Mouse (Mus musculus): ENCODE data around the gene Tet2. TPM values are rescaled to one million over a fixed set of nuclear protein-coding genes. Genes with fewer than 3 reads are reported as not detected.
A peak's percentile ranks its signal among the peaks of the same experiment; 100 is the strongest.
"Not testable (repeated sequence)": the region's sequence is repeated elsewhere in the genome, so short reads cannot be mapped to it uniquely, and the experiment has no call there.

Gene Tet2
- polyA plus RNA-seq (2016; fragmentation: Nextera tagmentation; extraction: Ambion mirVana): 15.3 and 16.3 TPM in 2 replicates

GRCm38 (mm10) chr3:133544551-133545303 lies at the start of gene Tet2:
Tet2 (minus strand) TSS chr3:133545139.
- Histone ChIP-seq H3K9me3 (replicated peaks) (no peaks in the 10 kb centered on the region), H3K36me3 (no peaks in the 10 kb centered on the region), H3K27me3 (replicated peaks) (no peaks in the 10 kb centered on the region), H3K9ac (peak within 1 kb of the TSS; percentile 87), H3K4me1 (replicated peaks) (peaks cover 7% of the 10 kb centered on the region), H3K4me3 (peak within 1 kb of the TSS; percentile 77), H3K4me2 (peak within 1 kb of the TSS; percentile 72), H3K27ac (ENCODE audit: poor library complexity, severe bottlenecking) (peak within 1 kb of the TSS; percentile 94)
- WGBS: under 1% methylated on average over 58 of the region's 73 CpGs
- peak; percentile 67 for ATAC-seq (ENCODE audit: insufficient number of reproducible peaks, low FRiP score)

GRCm38 (mm10) chr3:133592995-133593394 lies 48.1 kb upstream of the Tet2 start:
- H3K27me3 ChIP-seq (replicated peaks); H3K4me3 ChIP-seq; ATAC-seq (ENCODE audit: insufficient number of reproducible peaks, low FRiP score); H3K4me2 ChIP-seq; H3K9me3 ChIP-seq (replicated peaks); H3K36me3 ChIP-seq; H3K27ac ChIP-seq (ENCODE audit: poor library complexity, severe bottlenecking); H3K4me1 ChIP-seq (replicated peaks); H3K9ac ChIP-seq: not testable (repeated sequence)
- WGBS: 64% methylated on average over 2 of the region's 2 CpGs

GRCm38 (mm10) chr3:133590506-133591152 lies 45.7 kb upstream of the Tet2 start:
- Histone ChIP-seq H3K4me3 (no peak overlapping the region), H3K9ac (no peak overlapping the region), H3K4me2 (no peak overlapping the region), H3K27me3 (replicated peaks) (no peaks in the 10 kb centered on the region), H3K27ac (ENCODE audit: poor library complexity, severe bottlenecking) (no peak overlapping the region), H3K36me3 (no peaks in the 10 kb centered on the region), H3K4me1 (replicated peaks) (no peaks in the 10 kb centered on the region), H3K9me3 (replicated peaks) (no peaks in the 10 kb centered on the region)
- ATAC-seq (ENCODE audit: insufficient number of reproducible peaks, low FRiP score): no peak
- WGBS: 74% methylated on average over 7 of the region's 7 CpGs

DNA sequence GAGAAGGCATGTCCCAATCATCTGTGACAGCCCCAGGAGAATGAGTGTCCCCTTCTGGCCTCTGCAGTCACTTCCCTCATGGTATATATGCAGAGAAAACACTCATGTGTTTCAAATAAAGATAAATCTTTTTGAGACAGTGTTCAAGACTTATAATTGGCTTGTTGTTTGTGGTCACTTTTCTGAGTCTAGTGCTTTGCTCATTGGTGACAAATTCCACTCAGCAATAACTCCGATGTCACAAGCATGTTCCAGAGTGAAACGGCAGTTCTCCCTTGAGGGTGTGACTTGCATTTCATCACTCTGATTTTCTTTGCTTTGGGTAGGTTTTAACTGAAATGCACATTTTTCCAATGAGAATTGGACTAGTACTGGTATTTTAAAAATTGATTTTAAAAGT lies 40.1 kb upstream of the Tet2 start:
- no peak overlapping the region for H3K27ac ChIP-seq (ENCODE audit: poor library complexity, severe bottlenecking)
- 76% methylated on average over 2 of the region's 2 CpGs for WGBS
- no peak overlapping the region for H3K9ac ChIP-seq
- H3K36me3 ChIP-seq: no peaks in the 10 kb centered on the region
- no peaks in the 10 kb centered on the region for H3K9me3 ChIP-seq (replicated peaks)
- ATAC-seq (ENCODE audit: insufficient number of reproducible peaks, low FRiP score): no peak
- no peaks in the 10 kb centered on the region for H3K4me1 ChIP-seq (replicated peaks)
- H3K4me3 ChIP-seq: no peak overlapping the region
- no peaks in the 10 kb centered on the region for H3K27me3 ChIP-seq (replicated peaks)
- H3K4me2 ChIP-seq: no peak overlapping the region

GRCm38 (mm10) chr3:133583411-133584025 lies 38.6 kb upstream of the Tet2 start:
- Histone ChIP-seq H3K27me3 (replicated peaks) (no peaks in the 10 kb centered on the region), H3K4me1 (replicated peaks) (no peaks in the 10 kb centered on the region), H3K27ac (ENCODE audit: poor library complexity, severe bottlenecking) (no peak overlapping the region), H3K4me2 (no peak overlapping the region), H3K9ac (no peak overlapping the region), H3K36me3 (no peaks in the 10 kb centered on the region), H3K9me3 (replicated peaks) (no peaks in the 10 kb centered on the region), H3K4me3 (no peak overlapping the region)
- 83% methylated on average over 9 of the region's 9 CpGs for WGBS
- ATAC-seq (ENCODE audit: insufficient number of reproducible peaks, low FRiP score): no peak

- no peaks in the 10 kb centered on the region for H3K27me3 ChIP-seq (replicated peaks)
- no peaks in the 10 kb centered on the region for H3K4me1 ChIP-seq (replicated peaks)
- H3K9ac ChIP-seq: no peak overlapping the region
- no peak overlapping the region for H3K27ac ChIP-seq (ENCODE audit: poor library complexity, severe bottlenecking)
- H3K36me3 ChIP-seq: no peaks in the 10 kb centered on the region
- 66% methylated on average over 4 of the region's 4 CpGs for WGBS
- no peak overlapping the region for H3K4me3 ChIP-seq
- H3K4me2 ChIP-seq: no peak overlapping the region
- H3K9me3 ChIP-seq (replicated peaks): no peaks in the 10 kb centered on the region
- ATAC-seq (ENCODE audit: insufficient number of reproducible peaks, low FRiP score): no peak
Observed at GRCm38 (mm10) chr3:133582969-133583368, 38.0 kb upstream of the Tet2 start.

- Histone ChIP-seq H3K4me1 (replicated peaks) (no peaks in the 10 kb centered on the region), H3K27me3 (replicated peaks) (no peaks in the 10 kb centered on the region), H3K27ac (ENCODE audit: poor library complexity, severe bottlenecking) (no peak overlapping the region), H3K4me3 (no peak overlapping the region), H3K36me3 (no peaks in the 10 kb centered on the region), H3K4me2 (no peak overlapping the region), H3K9me3 (replicated peaks) (no peaks in the 10 kb centered on the region), H3K9ac (no peak overlapping the region)
- no peak for ATAC-seq (ENCODE audit: insufficient number of reproducible peaks, low FRiP score)
- WGBS: 79% methylated on average over 5 of the region's 5 CpGs
Observed at GRCm38 (mm10) chr3:133582096-133582495, 37.2 kb upstream of the Tet2 start.

- Histone ChIP-seq H3K27ac (ENCODE audit: poor library complexity, severe bottlenecking) (no peak overlapping the region), H3K36me3 (no peaks in the 10 kb centered on the region), H3K4me3 (no peak overlapping the region), H3K4me2 (no peak overlapping the region), H3K9me3 (replicated peaks) (no peaks in the 10 kb centered on the region), H3K27me3 (replicated peaks) (no peaks in the 10 kb centered on the region), H3K9ac (no peak overlapping the region), H3K4me1 (replicated peaks) (no peaks in the 10 kb centered on the region)
- no peak for ATAC-seq (ENCODE audit: insufficient number of reproducible peaks, low FRiP score)
- WGBS: 79% methylated on average over 4 of the region's 4 CpGs
Observed at GRCm38 (mm10) chr3:133581541-133581940, 36.6 kb upstream of the Tet2 start.

GRCm38 (mm10) chr3:133579671-133580070 lies 34.7 kb upstream of the Tet2 start:
- H3K27me3 ChIP-seq (replicated peaks): no peaks in the 10 kb centered on the region
- no peak overlapping the region for H3K4me3 ChIP-seq
- WGBS: 92% methylated on average over 9 of the region's 9 CpGs
- no peak overlapping the region for H3K4me2 ChIP-seq
- no peaks in the 10 kb centered on the region for H3K36me3 ChIP-seq
- no peaks in the 10 kb centered on the region for H3K4me1 ChIP-seq (replicated peaks)
- no peak overlapping the region for H3K27ac ChIP-seq (ENCODE audit: poor library complexity, severe bottlenecking)
- no peak overlapping the region for H3K9ac ChIP-seq
- no peak for ATAC-seq (ENCODE audit: insufficient number of reproducible peaks, low FRiP score)
- H3K9me3 ChIP-seq (replicated peaks): no peaks in the 10 kb centered on the region

- 58% methylated on average over 9 of the region's 9 CpGs for WGBS
- H3K36me3 ChIP-seq: no peaks in the 10 kb centered on the region
- H3K4me3 ChIP-seq: no peak overlapping the region
- H3K27me3 ChIP-seq (replicated peaks): no peaks in the 10 kb centered on the region
- no peak overlapping the region for H3K27ac ChIP-seq (ENCODE audit: poor library complexity, severe bottlenecking)
- no peak overlapping the region for H3K4me2 ChIP-seq
- no peaks in the 10 kb centered on the region for H3K4me1 ChIP-seq (replicated peaks)
- H3K9ac ChIP-seq: no peak overlapping the region
- no peak for ATAC-seq (ENCODE audit: insufficient number of reproducible peaks, low FRiP score)
- no peaks in the 10 kb centered on the region for H3K9me3 ChIP-seq (replicated peaks)
Observed at GRCm38 (mm10) chr3:133579140-133579539, 34.2 kb upstream of the Tet2 start.

- no peak overlapping the region for H3K4me3 ChIP-seq
- no peaks in the 10 kb centered on the region for H3K4me1 ChIP-seq (replicated peaks)
- 67% methylated on average over 6 of the region's 6 CpGs for WGBS
- H3K9ac ChIP-seq: no peak overlapping the region
- H3K27ac ChIP-seq (ENCODE audit: poor library complexity, severe bottlenecking): no peak overlapping the region
- no peaks in the 10 kb centered on the region for H3K36me3 ChIP-seq
- no peak for ATAC-seq (ENCODE audit: insufficient number of reproducible peaks, low FRiP score)
- no peaks in the 10 kb centered on the region for H3K27me3 ChIP-seq (replicated peaks)
- no peak overlapping the region for H3K4me2 ChIP-seq
- H3K9me3 ChIP-seq (replicated peaks): no peaks in the 10 kb centered on the region
Observed at GRCm38 (mm10) chr3:133574969-133575368, 30.0 kb upstream of the Tet2 start.
